Mouse (Mus musculus): ENCODE data around the gene Prdx3. TPM values are rescaled to one million over a fixed set of nuclear protein-coding genes. Genes with fewer than 3 reads are reported as not detected.
A peak's percentile ranks its signal among the peaks of the same experiment; 100 is the strongest.

The Prdx3 gene
- polyA plus RNA-seq (2012; fragmentation: generic; extraction: Trizol) = 105 TPM

GRCm38 (mm10) chr19:60874064-60874694 lies at the start of gene Prdx3:
TSS of gene Prdx3 (minus strand) at chr19:60874556.
- peak within 1 kb of the TSS; percentile 92 for H3K4me2 ChIP-seq (ENCODE audit: low read depth)
- H3K4me3 ChIP-seq = peak within 1 kb of the TSS; percentile 55
- H3ac ChIP-seq (ENCODE audit: control insufficient read depth, insufficient read length) = peak within 1 kb of the TSS; percentile 52
- TF ChIP-seq TCF3 (IDR thresholded peaks at IDR 0.05; ENCODE audit: insufficient read length, low read depth) (no peak), POLR2AphosphoS2 (IDR thresholded peaks at IDR 0.05; ENCODE audit: insufficient read length, low read depth) (peak; percentile 96), CEBPB (IDR thresholded peaks at IDR 0.05; ENCODE audit: insufficient read depth, poor library complexity, severe bottlenecking) (no peak), USF1 (IDR thresholded peaks at IDR 0.05; ENCODE audit: low read depth) (no peak), POLR2A (IDR thresholded peaks at IDR 0.05; ENCODE audit: insufficient read length, low read depth) (peak; percentile 99), MYOD1 (IDR thresholded peaks at IDR 0.05; ENCODE audit: control insufficient read depth in 1 of 3, insufficient read length in 2 of 3, low read depth in 2 of 3) (peak in 2 of 3 experiments; percentile 47 to 51), E2F4 (IDR thresholded peaks at IDR 0.05; ENCODE audit: insufficient read depth) (no peak), MYOG (IDR thresholded peaks at IDR 0.05; ENCODE audit: control insufficient read depth in 1 of 3, insufficient read depth in 1 of 3, insufficient read length in 2 of 3, low read depth in 2 of 3) (peak in 2 of 3 experiments; percentile 61 to 66), SRF (IDR thresholded peaks at IDR 0.05; ENCODE audit: control insufficient read depth, insufficient read length, low read depth) (no peak), MAX (IDR thresholded peaks at IDR 0.05; ENCODE audit: low read depth) (no peak), TCF12 (IDR thresholded peaks at IDR 0.05; ENCODE audit: insufficient read depth, poor library complexity, severe bottlenecking) (no peak), REST (IDR thresholded peaks at IDR 0.05; ENCODE audit: insufficient read depth, insufficient read length) (peak; percentile 14)
- H3K36me3 ChIP-seq (ENCODE audit: control insufficient read depth, insufficient read depth) = peaks cover 17% of the 10 kb centered on the region
- H3K79me2 ChIP-seq (ENCODE audit: control insufficient read depth, insufficient read depth) = peaks cover 13% of the 10 kb centered on the region
- no peaks in the 10 kb centered on the region for H3K27me3 ChIP-seq (ENCODE audit: control insufficient read depth, insufficient read depth, insufficient read length)

GRCm38 (mm10) chr19:60916869-60917570 lies 42.7 kb upstream of the Prdx3 start:
- Histone ChIP-seq H3ac (ENCODE audit: control insufficient read depth, insufficient read length) (no peak overlapping the region), H3K27me3 (ENCODE audit: control insufficient read depth, insufficient read depth, insufficient read length) (no peaks in the 10 kb centered on the region), H3K4me3 (no peak overlapping the region), H3K36me3 (ENCODE audit: control insufficient read depth, insufficient read depth) (no peaks in the 10 kb centered on the region), H3K79me2 (ENCODE audit: control insufficient read depth, insufficient read depth) (no peaks in the 10 kb centered on the region), H3K4me2 (ENCODE audit: low read depth) (no peak overlapping the region)
- TF ChIP-seq CEBPB (IDR thresholded peaks at IDR 0.05; ENCODE audit: insufficient read depth, poor library complexity, severe bottlenecking) (no peak), TCF12 (IDR thresholded peaks at IDR 0.05; ENCODE audit: insufficient read depth, poor library complexity, severe bottlenecking) (no peak), SRF (IDR thresholded peaks at IDR 0.05; ENCODE audit: control insufficient read depth, insufficient read length, low read depth) (no peak), POLR2AphosphoS2 (IDR thresholded peaks at IDR 0.05; ENCODE audit: insufficient read length, low read depth) (no peak), USF1 (IDR thresholded peaks at IDR 0.05; ENCODE audit: low read depth) (no peak), REST (IDR thresholded peaks at IDR 0.05; ENCODE audit: insufficient read depth, insufficient read length) (no peak), POLR2A (IDR thresholded peaks at IDR 0.05; ENCODE audit: insufficient read length, low read depth) (no peak), MYOG (IDR thresholded peaks at IDR 0.05; ENCODE audit: control insufficient read depth in 1 of 3, insufficient read depth in 1 of 3, insufficient read length in 2 of 3, low read depth in 2 of 3) (no peak), MYOD1 (IDR thresholded peaks at IDR 0.05; ENCODE audit: control insufficient read depth in 1 of 3, insufficient read length in 2 of 3, low read depth in 2 of 3) (no peak), E2F4 (IDR thresholded peaks at IDR 0.05; ENCODE audit: insufficient read depth) (no peak), TCF3 (IDR thresholded peaks at IDR 0.05; ENCODE audit: insufficient read length, low read depth) (no peak), MAX (IDR thresholded peaks at IDR 0.05; ENCODE audit: low read depth) (no peak)

GRCm38 (mm10) chr19:60915862-60916261 lies 41.5 kb upstream of the Prdx3 start:
- H3K4me2 ChIP-seq (ENCODE audit: low read depth) = no peak overlapping the region
- H3K27me3 ChIP-seq (ENCODE audit: control insufficient read depth, insufficient read depth, insufficient read length) = no peaks in the 10 kb centered on the region
- TF ChIP-seq TCF12 (IDR thresholded peaks at IDR 0.05; ENCODE audit: insufficient read depth, poor library complexity, severe bottlenecking) = no peak
- no peak for TF ChIP-seq MYOG (IDR thresholded peaks at IDR 0.05; ENCODE audit: control insufficient read depth in 1 of 3, insufficient read depth in 1 of 3, insufficient read length in 2 of 3, low read depth in 2 of 3)
- TF ChIP-seq REST (IDR thresholded peaks at IDR 0.05; ENCODE audit: insufficient read depth, insufficient read length) = no peak
- TF ChIP-seq MAX (IDR thresholded peaks at IDR 0.05; ENCODE audit: low read depth) = no peak
- no peak for TF ChIP-seq USF1 (IDR thresholded peaks at IDR 0.05; ENCODE audit: low read depth)
- no peak overlapping the region for H3ac ChIP-seq (ENCODE audit: control insufficient read depth, insufficient read length)
- no peaks in the 10 kb centered on the region for H3K36me3 ChIP-seq (ENCODE audit: control insufficient read depth, insufficient read depth)
- no peak overlapping the region for H3K4me3 ChIP-seq
- no peaks in the 10 kb centered on the region for H3K79me2 ChIP-seq (ENCODE audit: control insufficient read depth, insufficient read depth)

GRCm38 (mm10) chr19:60915236-60915635 lies 40.9 kb upstream of the Prdx3 start:
- no peaks in the 10 kb centered on the region for H3K79me2 ChIP-seq (ENCODE audit: control insufficient read depth, insufficient read depth)
- no peak overlapping the region for H3K4me2 ChIP-seq (ENCODE audit: low read depth)
- TF ChIP-seq MYOD1 (IDR thresholded peaks at IDR 0.05; ENCODE audit: control insufficient read depth in 1 of 3, insufficient read length in 2 of 3, low read depth in 2 of 3) = no peak
- no peak for TF ChIP-seq TCF3 (IDR thresholded peaks at IDR 0.05; ENCODE audit: insufficient read length, low read depth)
- TF ChIP-seq E2F4 (IDR thresholded peaks at IDR 0.05; ENCODE audit: insufficient read depth) = no peak
- TF ChIP-seq USF1 (IDR thresholded peaks at IDR 0.05; ENCODE audit: low read depth) = no peak
- TF ChIP-seq POLR2AphosphoS2 (IDR thresholded peaks at IDR 0.05; ENCODE audit: insufficient read length, low read depth) = no peak
- TF ChIP-seq MAX (IDR thresholded peaks at IDR 0.05; ENCODE audit: low read depth) = no peak
- no peaks in the 10 kb centered on the region for H3K36me3 ChIP-seq (ENCODE audit: control insufficient read depth, insufficient read depth)
- H3K4me3 ChIP-seq = no peak overlapping the region
- no peak overlapping the region for H3ac ChIP-seq (ENCODE audit: control insufficient read depth, insufficient read length)
- no peaks in the 10 kb centered on the region for H3K27me3 ChIP-seq (ENCODE audit: control insufficient read depth, insufficient read depth, insufficient read length)

Data from myocyte (in vitro differentiated cells).